13 mouse cellular contexts compared by ENCODE assay signal in the genomic region with DNA sequence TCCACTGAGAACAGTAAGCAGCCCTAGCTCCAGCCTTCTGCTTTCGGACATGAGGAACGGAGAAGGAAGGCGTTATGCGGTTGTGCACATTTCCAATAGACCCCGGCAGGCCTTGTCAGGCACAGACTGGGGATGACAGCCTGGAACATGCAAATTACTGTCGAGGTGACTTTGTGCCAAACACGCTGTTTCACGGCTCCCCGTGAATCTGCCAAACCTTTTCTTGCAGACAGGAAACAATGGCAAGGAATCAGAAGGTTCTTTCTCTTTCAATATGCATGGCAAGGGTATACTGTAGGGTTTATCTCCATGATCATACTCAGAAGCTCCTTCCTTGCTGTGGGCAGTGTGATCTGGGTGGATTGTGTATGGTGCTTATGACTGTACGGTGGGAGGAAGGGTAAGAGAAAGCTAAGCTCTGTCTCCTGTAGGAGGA.
DNase-seq lines count a peak whose midpoint lies in the region; ATAC-seq and TF ChIP-seq lines count a peak whose summit lies in the region.
"Had no signal": no experiment of that assay in that cellular context is flagged by ENCODE, and none has a peak within 500 bp of the region (broad histone marks: within the 10 kb centered on the region; RNA-seq: fewer than 3 reads in every experiment).

No protein-coding gene starts in this region.

- H3K9me3 ChIP-seq in forebrain, embryonic 14.5 days (replicated peaks; ENCODE audit: control insufficient read depth, low read length) = no peaks in the 10 kb centered on the region
- no peaks in the 10 kb centered on the region for H3K9me3 ChIP-seq in hindbrain, postnatal 0 days (ENCODE audit: low read length)
- no peaks in the 10 kb centered on the region for H3K9me3 ChIP-seq in neural tube, embryonic 13.5 days
- H3K9me3 ChIP-seq: kidney, embryonic 15.5 days; limb, embryonic 13.5 days had no signal

- peak; percentile 40 to 75 for DNase-seq in layer of hippocampus, adult 18-20 months (ENCODE audit: low spot score in 2 of 2)
- DNase-seq in layer of hippocampus, adult 9-10 months (ENCODE audit: low spot score) = no peak
- peak; percentile 77 for DNase-seq in forebrain, embryonic 14.5 days (ENCODE audit: low spot score)
- DNase-seq in hindbrain, postnatal 0 days (ENCODE audit: low spot score) = peak; percentile 69
- DNase-seq in thymus, postnatal 25 days = no peak
- no peak for DNase-seq in lung, postnatal 4 days
- DNase-seq: lung, embryonic 14.5 days; retina, postnatal 1 day; thymus, postnatal 36 days had no signal

- WGBS in forebrain, embryonic 14.5 days = 56% methylated on average over 10 of the region's 10 CpGs
- WGBS in hindbrain, postnatal 0 days = 19% methylated on average over 10 of the region's 10 CpGs
- WGBS in neural tube, embryonic 13.5 days = 43% methylated on average over 10 of the region's 10 CpGs

- no peak overlapping the region for H3K4me3 ChIP-seq in forebrain, embryonic 14.5 days (ENCODE audit: low read depth, low read length)
- no peak overlapping the region for H3K4me3 ChIP-seq in hindbrain, postnatal 0 days (ENCODE audit: low read length)
- no peak overlapping the region for H3K4me3 ChIP-seq in neural tube, embryonic 13.5 days
- H3K4me3 ChIP-seq: erythroblast, embryonic 14.5 days; kidney, embryonic 15.5 days; limb, embryonic 13.5 days had no signal

- ATAC-seq in forebrain, embryonic 14.5 days = peak; percentile 79; the same call in 1 of the 2 replicates
- peak; percentile 68 for ATAC-seq in hindbrain, postnatal 0 days
- 0 out of 2 replicates have a peak, but pooled peaks have one; percentile 10 for ATAC-seq in neural tube, embryonic 13.5 days (ENCODE audit: low read depth)

- peak overlapping the region; percentile 90 for H3K27ac ChIP-seq in forebrain, embryonic 14.5 days (ENCODE audit: low read depth, low read length)
- peak overlapping the region; percentile 78 for H3K27ac ChIP-seq in hindbrain, postnatal 0 days
- H3K27ac ChIP-seq in neural tube, embryonic 13.5 days (replicated peaks) = peak overlapping the region; percentile 83
- H3K27ac ChIP-seq: kidney, embryonic 15.5 days; limb, embryonic 13.5 days had no signal

- no peak overlapping the region for H3K4me2 ChIP-seq in forebrain, embryonic 14.5 days (ENCODE audit: low read length)
- H3K4me2 ChIP-seq in hindbrain, postnatal 0 days (ENCODE audit: low read depth, low read length) = no peak overlapping the region
- no peak overlapping the region for H3K4me2 ChIP-seq in neural tube, embryonic 13.5 days
- H3K4me2 ChIP-seq: kidney, embryonic 15.5 days; limb, embryonic 13.5 days; lung, embryonic 14.5 days had no signal

- peak overlapping the region; percentile 46 for H3K9ac ChIP-seq in forebrain, embryonic 14.5 days (ENCODE audit: low read length)
- H3K9ac ChIP-seq in hindbrain, postnatal 0 days (replicated peaks; ENCODE audit: low read length) = peak overlapping the region; percentile 17; the same call in 1 of the 2 replicates
- H3K9ac ChIP-seq in neural tube, embryonic 13.5 days = peak overlapping the region; percentile 18
- H3K9ac ChIP-seq: kidney, embryonic 15.5 days; limb, embryonic 13.5 days; lung, embryonic 14.5 days had no signal

- H3K27me3 ChIP-seq in forebrain, embryonic 14.5 days (replicated peaks; ENCODE audit: control insufficient read depth, insufficient read depth, low read length) = no peaks in the 10 kb centered on the region
- no peaks in the 10 kb centered on the region for H3K27me3 ChIP-seq in hindbrain, postnatal 0 days (ENCODE audit: insufficient read depth, low read length)
- no peaks in the 10 kb centered on the region for H3K27me3 ChIP-seq in neural tube, embryonic 13.5 days
- H3K27me3 ChIP-seq: kidney, embryonic 15.5 days; limb, embryonic 13.5 days had no signal

- H3K36me3 ChIP-seq in forebrain, embryonic 14.5 days (ENCODE audit: control insufficient read depth, insufficient read depth, low read length) = no peaks in the 10 kb centered on the region
- H3K36me3 ChIP-seq in hindbrain, postnatal 0 days (ENCODE audit: insufficient read depth, low read length) = no peaks in the 10 kb centered on the region
- no peaks in the 10 kb centered on the region for H3K36me3 ChIP-seq in neural tube, embryonic 13.5 days
- H3K36me3 ChIP-seq: kidney, embryonic 15.5 days; limb, embryonic 13.5 days had no signal

- TF ChIP-seq CTCF in hindbrain, postnatal 0 days (IDR thresholded peaks at IDR 0.05; ENCODE audit: low read depth) = no peak

- H3K4me1 ChIP-seq in forebrain, embryonic 14.5 days (ENCODE audit: control insufficient read depth, insufficient read depth, low read length) = peaks cover 34% of the 10 kb centered on the region
- H3K4me1 ChIP-seq in hindbrain, postnatal 0 days (ENCODE audit: insufficient read depth, low read length) = peaks cover 6% of the 10 kb centered on the region; the same call in 1 of the 2 replicates
- H3K4me1 ChIP-seq in neural tube, embryonic 13.5 days (replicated peaks) = peaks cover 61% of the 10 kb centered on the region
- H3K4me1 ChIP-seq: kidney, embryonic 15.5 days; limb, embryonic 13.5 days had no signal

Comparison
In these comparisons a context has a peak if more than half of its experiments do, and no peak if none do; other contexts are left out.
1. DNase-seq: peak in layer of hippocampus, adult 18-20 months (2 of 2), forebrain, embryonic 14.5 days (single experiment) and hindbrain, postnatal 0 days (single experiment); none in layer of hippocampus, adult 9-10 months (single experiment), thymus, postnatal 25 days (single experiment) and lung, postnatal 4 days (0 of 2).
2. ATAC-seq: peak in every context shown above with its lines; median percentile 79 in forebrain, embryonic 14.5 days; 68 in hindbrain, postnatal 0 days; 10 in neural tube, embryonic 13.5 days.
3. Peak in every context shown above with its lines, with median percentiles within 50 percentile points of each other: H3K27ac ChIP-seq and H3K9ac ChIP-seq.